Mouse (Mus musculus): ENCODE data around the gene Ppfia1. TPM values are rescaled to one million over a fixed set of nuclear protein-coding genes. Genes with fewer than 3 reads are reported as not detected.

The Ppfia1 gene
- polyA plus RNA-seq, 1 experiment, result 17.4 TPM

GRCm38 (mm10) chr7:144449637-144450570 is 103.6 kb downstream of the Ppfia1 start:
- H3K4me1 ChIP-seq (ENCODE audit: control insufficient read depth, insufficient read depth, insufficient read length, low read length), result no peaks in the 10 kb centered on the region
- no peak overlapping the region for H3K27ac ChIP-seq (replicated peaks; ENCODE audit: low read depth, low read length)
- no peak overlapping the region for H3K4me3 ChIP-seq (ENCODE audit: insufficient read depth, low read depth, low read length)

- H3K4me1 ChIP-seq (ENCODE audit: control insufficient read depth, insufficient read depth, insufficient read length, low read length), result no peaks in the 10 kb centered on the region
- no peak overlapping the region for H3K4me3 ChIP-seq (ENCODE audit: insufficient read depth, low read depth, low read length)
- H3K27ac ChIP-seq (replicated peaks; ENCODE audit: low read depth, low read length), result no peak overlapping the region
These were observed 105.3 kb downstream of the Ppfia1 start for GRCm38 (mm10) chr7:144448186-144448585.

- H3K4me3 ChIP-seq (ENCODE audit: insufficient read depth, low read depth, low read length), result no peak overlapping the region
- no peaks in the 10 kb centered on the region for H3K4me1 ChIP-seq (ENCODE audit: control insufficient read depth, insufficient read depth, insufficient read length, low read length)
- H3K27ac ChIP-seq (replicated peaks; ENCODE audit: low read depth, low read length), result no peak overlapping the region
These were observed 106.4 kb downstream of the Ppfia1 start for GRCm38 (mm10) chr7:144447146-144447545.

GRCm38 (mm10) chr7:144444788-144445187 is 108.7 kb downstream of the Ppfia1 start:
- Histone ChIP-seq H3K4me1 (ENCODE audit: control insufficient read depth, insufficient read depth, insufficient read length, low read length) (no peaks in the 10 kb centered on the region), H3K27ac (replicated peaks; ENCODE audit: low read depth, low read length) (no peak overlapping the region), H3K4me3 (ENCODE audit: insufficient read depth, low read depth, low read length) (no peak overlapping the region)

GRCm38 (mm10) chr7:144441976-144442375 is 111.6 kb downstream of the Ppfia1 start:
- Histone ChIP-seq H3K27ac (replicated peaks; ENCODE audit: low read depth, low read length) (no peak overlapping the region), H3K4me3 (ENCODE audit: insufficient read depth, low read depth, low read length) (no peak overlapping the region), H3K4me1 (ENCODE audit: control insufficient read depth, insufficient read depth, insufficient read length, low read length) (no peaks in the 10 kb centered on the region)

- no peak overlapping the region for H3K4me3 ChIP-seq (ENCODE audit: insufficient read depth, low read depth, low read length)
- no peaks in the 10 kb centered on the region for H3K4me1 ChIP-seq (ENCODE audit: control insufficient read depth, insufficient read depth, insufficient read length, low read length)
- H3K27ac ChIP-seq (replicated peaks; ENCODE audit: low read depth, low read length), result no peak overlapping the region
These were observed 112.1 kb downstream of the Ppfia1 start for GRCm38 (mm10) chr7:144441466-144441865.

- Histone ChIP-seq H3K4me3 (ENCODE audit: insufficient read depth, low read depth, low read length) (no peak overlapping the region), H3K4me1 (ENCODE audit: control insufficient read depth, insufficient read depth, insufficient read length, low read length) (no peaks in the 10 kb centered on the region), H3K27ac (replicated peaks; ENCODE audit: low read depth, low read length) (no peak overlapping the region)
These were observed 114.7 kb downstream of the Ppfia1 start for GRCm38 (mm10) chr7:144438811-144439210.

GRCm38 (mm10) chr7:144432920-144433319 is 120.6 kb downstream of the Ppfia1 start:
- Histone ChIP-seq H3K4me3 (ENCODE audit: insufficient read depth, low read depth, low read length) (no peak overlapping the region), H3K4me1 (ENCODE audit: control insufficient read depth, insufficient read depth, insufficient read length, low read length) (no peaks in the 10 kb centered on the region), H3K27ac (replicated peaks; ENCODE audit: low read depth, low read length) (no peak overlapping the region)

- no peaks in the 10 kb centered on the region for H3K4me1 ChIP-seq (ENCODE audit: control insufficient read depth, insufficient read depth, insufficient read length, low read length)
- no peak overlapping the region for H3K4me3 ChIP-seq (ENCODE audit: insufficient read depth, low read depth, low read length)
- no peak overlapping the region for H3K27ac ChIP-seq (replicated peaks; ENCODE audit: low read depth, low read length)
These were observed 126.1 kb downstream of the Ppfia1 start for GRCm38 (mm10) chr7:144427460-144427859.

Other genes with a start within 250 kb of the Ppfia1 start
- gene Cttn, start 82.7 kb downstream of the Ppfia1 start, polyA plus RNA-seq (2012; ENCODE audit: insufficient read depth, insufficient read length, missing spikeins), result 27.8 and 43.9 TPM in 2 replicates
- gene Fadd, start 28.7 kb upstream of the Ppfia1 start, polyA plus RNA-seq (2012; ENCODE audit: insufficient read depth, insufficient read length, missing spikeins), result 3.5 and 6.4 TPM in 2 replicates
- gene Ano1, start 198.2 kb upstream of the Ppfia1 start, polyA plus RNA-seq (2012; ENCODE audit: insufficient read depth, insufficient read length, missing spikeins), result 18.2 and 21.0 TPM in 2 replicates